Mouse (Mus musculus) intestine, embryonic 14.5 days (tissue): ENCODE measurements around the gene Rragd. TPM values are rescaled to one million over a fixed set of nuclear protein-coding genes. Genes with fewer than 3 reads are reported as not detected.

Experiments used
- ATAC-seq: fragments of 200-750 bp; cut with Nextera tagmentation; replicated peaks from 2 replicates; pipeline ENCODE4 v1.8.0; 2017; ENCODE audit warnings: low read depth, moderate number of reproducible peaks, moderate TSS enrichment, moderate library complexity; ENCODE audit not compliant: low FRiP score, low TSS enrichment
- DNase-seq: peaks from one replicate; pipeline ENCODE4 v3.0.0-alpha.2; 2018; ENCODE audit warnings: low spot score
- H3K27ac ChIP-seq: fragments of 300-500 bp; sonication (generic); 2 replicates; pipeline ENCODE4 v1.5.1; 2014; ENCODE audit warnings: low read depth, mild to moderate bottlenecking, control low read depth
- H3K27me3 ChIP-seq: fragments of 300-500 bp; sonication (generic); replicated peaks from 2 replicates; pipeline ENCODE4 v1.6.1; 2014; ENCODE audit warnings: low read length, control low read depth; ENCODE audit not compliant: control insufficient read depth, insufficient read depth
- H3K36me3 ChIP-seq: fragments of 300-500 bp; sonication (generic); 2 replicates; pipeline ENCODE4 v1.6.1; 2014; ENCODE audit warnings: low read length, control low read depth; ENCODE audit not compliant: control insufficient read depth, insufficient read depth
- H3K4me1 ChIP-seq: fragments of 300-500 bp; sonication (generic); replicated peaks from 2 replicates; pipeline ENCODE4 v1.6.1; 2014; ENCODE audit warnings: low read length, control low read depth, mixed read lengths; ENCODE audit not compliant: control insufficient read depth, insufficient read depth
- H3K4me2 ChIP-seq: fragments of 300-500 bp; sonication (generic); 2 replicates; pipeline ENCODE4 v1.6.1; 2014; ENCODE audit warnings: low read length
- H3K4me3 ChIP-seq: fragments of 300-500 bp; sonication (generic); 2 replicates; pipeline ENCODE4 v1.5.1; 2014; ENCODE audit warnings: low read depth, low read length, control low read depth, mixed read lengths
- H3K9ac ChIP-seq: fragments of 300-500 bp; sonication (generic); 2 replicates; pipeline ENCODE4 v1.6.1; 2014; ENCODE audit warnings: mild to moderate bottlenecking, low read length
- H3K9me3 ChIP-seq: fragments of 300-500 bp; sonication (generic); 2 replicates; pipeline ENCODE4 v1.6.1; 2016; ENCODE audit warnings: low read length, control low read depth; ENCODE audit not compliant: control insufficient read depth
- WGBS: fragments of 180-500 bp; shearing (Covaris S2); extraction: QIAGEN DNeasy Blood & Tissue Kit; methylation state at CpG from one replicate; pipeline ENCODE4 v1.1.7; 2014; 5-methylcytosine and 5-hydroxymethylcytosine counted together
- polyA plus RNA-seq: library from polyadenylated mRNA; unstranded; fragments of >200 nt; fragmentation: Nextera tagmentation; extraction: Ambion mirVana; gene quantifications from 2 replicates; pipeline ENCODE4 v1.2.1, GENCODE M21; 2014

Gene Rragd
- 10.0 and 14.5 TPM in 2 replicates for polyA plus RNA-seq

DNA sequence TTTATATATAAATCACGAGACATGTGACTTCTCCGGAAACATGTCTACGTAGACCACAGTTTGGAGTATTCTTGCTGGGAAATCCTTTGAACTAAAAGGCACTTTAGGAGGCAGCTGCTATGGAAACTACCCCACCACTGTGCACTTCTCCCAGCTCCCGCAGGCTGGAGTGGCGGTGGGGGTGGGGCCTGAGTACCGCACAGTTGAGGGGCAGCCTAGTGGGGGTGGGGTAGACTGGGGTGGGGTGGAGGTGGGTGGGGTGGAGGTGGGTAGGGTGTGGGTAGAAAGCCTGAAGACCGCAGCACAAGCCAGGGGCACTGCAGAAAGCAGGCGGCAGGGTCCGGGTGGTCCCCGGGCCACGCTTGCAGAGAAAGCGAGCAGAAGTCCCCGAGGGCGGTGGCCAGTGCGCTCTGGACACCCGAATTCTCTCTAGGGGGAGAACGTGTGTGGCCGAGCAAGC, at the start of gene Rragd:
Gene Rragd, plus strand, starts transcription at position 322 of the 460 bp plus-strand sequence.
- no peaks in the 10 kb centered on the region for H3K27me3 ChIP-seq
- no peaks in the 10 kb centered on the region for H3K36me3 ChIP-seq
- ATAC-seq (peak; percentile 75), DNase-seq (peak; percentile 71)
- H3K9ac ChIP-seq = peak within 1 kb of the TSS; percentile 75
- peak within 1 kb of the TSS; percentile 93 for H3K4me2 ChIP-seq
- WGBS = 0% methylated on average over 18 of the region's 18 CpGs
- no peaks in the 10 kb centered on the region for H3K9me3 ChIP-seq
- H3K4me3 ChIP-seq = peak within 1 kb of the TSS; percentile 83
- peaks cover 8% of the 10 kb centered on the region; the same call in 1 of the 2 replicates for H3K4me1 ChIP-seq
- peak within 1 kb of the TSS; percentile 62 for H3K27ac ChIP-seq

- Histone ChIP-seq H3K36me3 (no peaks in the 10 kb centered on the region), H3K4me1 (no peaks in the 10 kb centered on the region; the same call in 1 of the 2 replicates), H3K9me3 (no peaks in the 10 kb centered on the region), H3K27me3 (no peaks in the 10 kb centered on the region; the same call in 1 of the 2 replicates), H3K4me3 (no peak overlapping the region), H3K4me2 (no peak overlapping the region), H3K9ac (no peak overlapping the region), H3K27ac (no peak overlapping the region)
- no peak for DNase-seq
- 26% methylated on average over 9 of the region's 9 CpGs for WGBS
- no peak for ATAC-seq
These were observed 46.0 kb upstream of the Rragd start for GRCm38 (mm10) chr4:32936762-32937341.

DNA sequence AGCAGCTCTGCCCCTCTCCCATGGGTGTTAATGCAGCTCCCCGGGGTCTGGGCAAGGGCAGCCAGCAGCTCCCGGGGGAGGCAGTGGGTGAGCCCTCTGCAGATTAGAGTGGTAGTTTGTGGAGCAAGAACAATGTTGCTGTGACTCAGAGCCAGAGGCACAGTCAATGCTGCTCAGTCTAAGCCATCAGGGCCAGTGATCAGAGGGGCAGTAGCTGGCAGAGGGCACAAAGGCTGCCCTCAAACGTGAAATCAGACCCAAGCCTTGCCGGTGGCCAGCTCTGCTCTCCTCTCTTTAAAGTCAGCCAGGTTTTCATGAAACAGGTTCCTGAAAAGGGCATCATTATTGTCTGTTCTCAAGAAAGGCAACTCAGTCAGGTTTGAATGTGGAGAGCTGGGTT, 43.3 kb upstream of the Rragd start:
- Histone ChIP-seq H3K27me3 (no peaks in the 10 kb centered on the region; the same call in 1 of the 2 replicates), H3K36me3 (no peaks in the 10 kb centered on the region), H3K9ac (no peak overlapping the region), H3K4me2 (no peak overlapping the region), H3K4me3 (no peak overlapping the region), H3K4me1 (no peaks in the 10 kb centered on the region; the same call in 1 of the 2 replicates), H3K27ac (no peak overlapping the region), H3K9me3 (no peaks in the 10 kb centered on the region)
- 45% methylated on average over 4 of the region's 4 CpGs for WGBS
- ATAC-seq (no peak), DNase-seq (no peak)

- Histone ChIP-seq H3K4me3 (no peak overlapping the region), H3K27me3 (no peaks in the 10 kb centered on the region; the same call in 1 of the 2 replicates), H3K4me2 (no peak overlapping the region), H3K36me3 (no peaks in the 10 kb centered on the region), H3K9me3 (no peaks in the 10 kb centered on the region), H3K27ac (no peak overlapping the region), H3K9ac (no peak overlapping the region), H3K4me1 (no peaks in the 10 kb centered on the region; the same call in 1 of the 2 replicates)
- ATAC-seq (no peak), DNase-seq (no peak)
- WGBS = 57% methylated on average over 5 of the region's 5 CpGs
These were observed 42.9 kb upstream of the Rragd start for GRCm38 (mm10) chr4:32939964-32940363.

DNA sequence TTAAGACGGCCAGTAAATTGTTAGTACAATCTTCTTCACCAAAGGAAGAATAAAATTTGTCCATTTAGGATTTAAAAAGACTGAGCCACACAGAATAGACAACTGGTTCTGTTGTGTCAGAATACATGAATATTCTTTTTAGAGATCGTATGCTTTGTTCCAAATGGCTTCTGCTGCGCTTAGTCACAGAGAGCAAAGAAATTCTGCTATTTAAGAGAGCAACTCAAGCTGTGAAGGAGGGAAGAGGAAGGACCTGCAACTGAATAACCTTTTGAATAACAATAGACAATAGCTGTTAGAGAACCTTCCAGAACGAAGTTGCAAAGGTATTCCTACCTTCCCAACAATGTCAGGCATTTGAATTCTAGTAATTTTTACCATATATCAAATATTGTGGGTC, 41.9 kb upstream of the Rragd start:
- Histone ChIP-seq H3K4me3 (no peak overlapping the region), H3K4me2 (no peak overlapping the region), H3K36me3 (no peaks in the 10 kb centered on the region), H3K4me1 (no peaks in the 10 kb centered on the region; the same call in 1 of the 2 replicates), H3K9ac (no peak overlapping the region), H3K27ac (no peak overlapping the region), H3K9me3 (no peaks in the 10 kb centered on the region), H3K27me3 (no peaks in the 10 kb centered on the region; the same call in 1 of the 2 replicates)
- DNase-seq = no peak
- 75% methylated on average over 4 of the region's 4 CpGs for WGBS
- ATAC-seq = no peak

DNA sequence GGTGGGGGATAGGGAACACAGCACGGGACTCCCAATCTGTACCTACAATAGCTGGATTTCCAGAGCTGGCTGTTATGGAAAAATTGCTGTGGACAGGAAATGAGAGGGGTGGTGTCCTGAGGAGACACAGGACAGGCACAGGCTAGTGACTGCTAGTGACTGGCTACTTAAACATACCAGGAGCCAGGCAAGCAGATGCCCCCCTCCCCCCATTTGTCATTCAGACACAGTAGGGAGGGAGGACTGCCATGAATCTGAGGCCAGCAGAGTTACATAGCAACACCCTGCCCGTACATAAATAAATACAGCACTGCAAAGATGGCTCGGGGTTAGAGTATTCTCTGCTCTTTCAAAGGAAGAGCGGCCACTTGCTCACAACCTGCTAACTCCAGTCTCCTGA, 35.2 kb upstream of the Rragd start:
- WGBS = 20% methylated on average over 4 of the region's 4 CpGs
- H3K9ac ChIP-seq = no peak overlapping the region
- no peak overlapping the region for H3K27ac ChIP-seq
- no peaks in the 10 kb centered on the region for H3K27me3 ChIP-seq
- no peaks in the 10 kb centered on the region for H3K36me3 ChIP-seq
- no peak overlapping the region for H3K4me3 ChIP-seq
- 0 out of 2 replicates have a peak overlapping the region, but pooled peaks have one; percentile 2 for H3K4me2 ChIP-seq
- DNase-seq = no peak
- no peaks in the 10 kb centered on the region for H3K9me3 ChIP-seq
- H3K4me1 ChIP-seq = peaks cover 10% of the 10 kb centered on the region
- no peak for ATAC-seq

GRCm38 (mm10) chr4:32948696-32949095, 34.1 kb upstream of the Rragd start:
- no peak overlapping the region for H3K4me2 ChIP-seq
- WGBS = 56% methylated on average over 10 of the region's 10 CpGs
- H3K9me3 ChIP-seq = no peaks in the 10 kb centered on the region
- no peak overlapping the region for H3K9ac ChIP-seq
- no peak overlapping the region for H3K27ac ChIP-seq
- no peaks in the 10 kb centered on the region for H3K36me3 ChIP-seq
- no peaks in the 10 kb centered on the region for H3K27me3 ChIP-seq
- H3K4me1 ChIP-seq = peaks cover 10% of the 10 kb centered on the region
- no peak overlapping the region for H3K4me3 ChIP-seq
- DNase-seq (no peak), ATAC-seq (no peak)

DNA sequence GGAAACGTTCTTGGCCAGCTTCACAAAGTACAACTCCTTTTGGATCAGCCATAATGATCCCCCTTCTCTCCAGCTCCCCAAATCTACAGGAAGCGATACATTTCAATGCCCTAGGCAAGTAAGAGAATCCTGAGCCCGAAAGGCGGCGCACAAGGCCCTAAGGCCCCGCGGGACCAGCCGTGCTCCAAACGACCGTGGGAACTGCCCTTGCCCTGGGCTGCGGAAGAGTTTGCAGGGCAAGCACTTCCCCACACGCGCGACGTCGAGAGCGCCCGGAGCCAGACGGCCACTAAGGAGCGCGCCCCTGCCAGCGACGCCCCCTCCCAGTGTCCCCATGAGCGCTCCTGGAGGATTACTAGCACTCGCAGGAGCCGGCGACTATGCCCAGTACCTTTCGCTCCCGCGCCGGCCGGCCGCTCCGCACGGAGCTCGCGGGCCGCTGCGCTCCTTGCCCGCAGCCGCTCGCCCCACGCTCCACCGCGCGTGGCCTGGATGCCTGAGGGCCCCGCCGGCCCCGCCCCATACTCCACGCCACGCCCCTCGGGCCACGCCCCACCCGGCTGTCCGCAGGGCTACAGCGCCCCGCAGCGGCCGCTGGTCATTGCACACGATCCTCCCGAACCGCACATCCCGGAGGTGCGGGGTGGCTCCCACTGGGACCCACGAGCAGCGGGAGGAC, 32.3 kb upstream of the Rragd start, which contains the start of gene Ankrd6:
Gene Ankrd6, minus strand, starts transcription at position 486 of the 679 bp plus-strand sequence.
- Histone ChIP-seq H3K27me3 (no peaks in the 10 kb centered on the region), H3K4me3 (peak within 1 kb of the TSS; percentile 70), H3K27ac (no peak within 1 kb of the TSS), H3K4me1 (peaks cover 10% of the 10 kb centered on the region), H3K9me3 (no peaks in the 10 kb centered on the region), H3K4me2 (peak within 1 kb of the TSS; percentile 92), H3K9ac (peak within 1 kb of the TSS; percentile 50), H3K36me3 (no peaks in the 10 kb centered on the region)
- peak; percentile 97 for DNase-seq
- under 1% methylated on average over 65 of the region's 66 CpGs for WGBS
- peak; percentile 92 for ATAC-seq
